Mouse (Mus musculus) neural tube, embryonic 11.5 days (tissue): ENCODE measurements around the gene Treml4. TPM values are rescaled to one million over a fixed set of nuclear protein-coding genes. Genes with fewer than 3 reads are reported as not detected.
A peak's percentile ranks its signal among the peaks of the same experiment; 100 is the strongest.
"Not testable (repeated sequence)": the region's sequence is repeated elsewhere in the genome, so short reads cannot be mapped to it uniquely, and the experiment has no call there.

Source experiments
- ATAC-seq: fragments of 200-750 bp; cut with Nextera tagmentation; 2 replicates; pipeline ENCODE4 v1.8.0; 2017; ENCODE audit warnings: moderate number of reproducible peaks, mild to moderate bottlenecking, moderate TSS enrichment, moderate library complexity; ENCODE audit not compliant: insufficient read depth, low FRiP score, low TSS enrichment
- DNase-seq: peaks from one replicate; pipeline ENCODE4 v3.0.0-alpha.2; 2015; ENCODE audit warnings: low spot score
- H3K27ac ChIP-seq: fragments of 300-500 bp; sonication (generic); 2 replicates; pipeline ENCODE4 v1.5.1; 2014; ENCODE audit warnings: low read depth, mild to moderate bottlenecking, low read length
- H3K27me3 ChIP-seq: fragments of 300-500 bp; sonication (generic); 2 replicates; pipeline ENCODE4 v1.6.1; 2014; ENCODE audit warnings: mild to moderate bottlenecking, low read length, mixed read lengths; ENCODE audit not compliant: control insufficient read depth, insufficient read depth
- H3K36me3 ChIP-seq: fragments of 300-500 bp; sonication (generic); 2 replicates; pipeline ENCODE4 v1.6.1; 2014; ENCODE audit warnings: mild to moderate bottlenecking, low read length, moderate library complexity, mixed read lengths; ENCODE audit not compliant: control insufficient read depth, insufficient read depth
- H3K4me1 ChIP-seq: fragments of 300-500 bp; sonication (generic); 2 replicates; pipeline ENCODE4 v1.6.1; 2014; ENCODE audit warnings: low read length, mixed read lengths; ENCODE audit not compliant: control insufficient read depth, insufficient read depth
- H3K4me2 ChIP-seq: fragments of 300-500 bp; sonication (generic); 2 replicates; pipeline ENCODE4 v1.6.1; 2014; ENCODE audit warnings: low read depth, mild to moderate bottlenecking, moderate library complexity
- H3K4me3 ChIP-seq: fragments of 300-500 bp; sonication (generic); 2 replicates; pipeline ENCODE4 v1.5.1; 2014; ENCODE audit warnings: low read depth, low read length
- H3K9ac ChIP-seq: fragments of 300-500 bp; sonication (generic); 2 replicates; pipeline ENCODE4 v1.6.1; 2014; ENCODE audit warnings: mild to moderate bottlenecking, low read length
- H3K9me3 ChIP-seq: fragments of 300-500 bp; sonication (generic); 2 replicates; pipeline ENCODE4 v1.6.1; 2016; ENCODE audit warnings: low read length; ENCODE audit not compliant: control insufficient read depth
- WGBS: fragments of 180-500 bp; shearing (Covaris S2); extraction: QIAGEN DNeasy Blood & Tissue Kit; methylation state at CpG from one replicate; pipeline ENCODE4 v1.1.7; 2014; 5-methylcytosine and 5-hydroxymethylcytosine counted together
- polyA plus RNA-seq: library from polyadenylated mRNA; unstranded; fragments of >200 nt; fragmentation: Nextera tagmentation; extraction: Ambion mirVana; gene quantifications from 2 replicates; pipeline ENCODE4 v1.2.1, GENCODE M21; 2014

The Treml4 gene
- polyA plus RNA-seq, 1 experiment from 2014 or later = 0.25 TPM

GRCm38 (mm10) chr17:48300861-48301260 is 36.8 kb downstream of the Treml4 start:
- H3K27ac ChIP-seq = no peak overlapping the region
- ATAC-seq (no peak), DNase-seq (no peak)
- H3K9ac ChIP-seq = no peak overlapping the region
- no peaks in the 10 kb centered on the region for H3K36me3 ChIP-seq
- H3K27me3 ChIP-seq = no peaks in the 10 kb centered on the region
- H3K4me2 ChIP-seq = no peak overlapping the region
- 77% methylated on average over 9 of the region's 9 CpGs for WGBS
- no peaks in the 10 kb centered on the region for H3K9me3 ChIP-seq
- H3K4me1 ChIP-seq = no peaks in the 10 kb centered on the region
- H3K4me3 ChIP-seq = no peak overlapping the region

DNA sequence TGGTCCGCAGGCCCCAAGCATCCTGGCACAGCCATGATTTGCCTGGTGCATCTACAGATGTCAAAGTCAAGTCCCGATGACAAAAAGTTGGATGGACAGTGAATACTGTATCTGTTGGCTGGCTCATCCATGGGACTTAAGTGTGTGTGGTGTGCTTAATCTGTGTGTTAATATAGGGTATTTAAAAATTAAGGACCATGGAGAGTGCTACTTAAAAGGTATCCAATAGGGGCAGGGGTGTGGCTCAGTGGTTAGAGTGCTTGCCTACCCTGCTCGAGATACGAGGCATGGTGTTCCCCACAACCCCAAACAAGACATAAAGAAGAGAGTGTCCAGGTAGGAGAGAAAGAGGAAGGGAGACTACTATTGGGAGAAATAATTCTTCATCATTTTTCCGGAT is 37.7 kb downstream of the Treml4 start:
- no peak for DNase-seq
- 81% methylated on average over 5 of the region's 5 CpGs for WGBS
- no peak for ATAC-seq
- no peak overlapping the region for H3K4me2 ChIP-seq
- no peak overlapping the region for H3K9ac ChIP-seq
- H3K36me3 ChIP-seq = no peaks in the 10 kb centered on the region
- no peak overlapping the region for H3K27ac ChIP-seq
- H3K27me3 ChIP-seq = no peaks in the 10 kb centered on the region
- no peak overlapping the region for H3K4me3 ChIP-seq
- H3K4me1 ChIP-seq = no peaks in the 10 kb centered on the region
- no peaks in the 10 kb centered on the region for H3K9me3 ChIP-seq

DNA sequence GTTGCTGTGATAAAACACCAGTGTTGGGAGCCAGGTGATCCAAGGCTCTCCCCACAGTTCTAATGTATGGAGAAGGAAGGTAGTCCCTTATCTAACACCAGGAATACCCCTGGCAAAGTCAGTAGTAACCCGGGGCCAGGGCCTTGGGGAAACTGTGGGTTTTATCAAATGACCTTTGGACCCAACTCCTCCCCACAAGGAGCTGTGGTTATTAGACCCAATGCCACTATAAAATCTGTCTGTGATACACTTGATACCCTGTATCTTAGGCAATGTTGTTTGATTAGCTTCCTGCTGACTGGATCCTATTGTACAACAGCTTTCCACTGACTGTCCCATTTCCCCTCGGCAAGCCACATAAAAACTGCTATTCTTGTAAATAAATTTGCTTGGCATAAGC is 48.0 kb downstream of the Treml4 start:
- H3K9ac ChIP-seq = no peak overlapping the region
- H3K27me3 ChIP-seq = no peaks in the 10 kb centered on the region
- H3K36me3 ChIP-seq = no peaks in the 10 kb centered on the region
- H3K4me2 ChIP-seq = no peak overlapping the region
- ATAC-seq (no peak), DNase-seq (no peak)
- no peaks in the 10 kb centered on the region for H3K9me3 ChIP-seq
- H3K4me3 ChIP-seq = no peak overlapping the region
- H3K27ac ChIP-seq = no peak overlapping the region
- H3K4me1 ChIP-seq = no peaks in the 10 kb centered on the region
- 85% methylated on average over 2 of the region's 2 CpGs for WGBS

DNA sequence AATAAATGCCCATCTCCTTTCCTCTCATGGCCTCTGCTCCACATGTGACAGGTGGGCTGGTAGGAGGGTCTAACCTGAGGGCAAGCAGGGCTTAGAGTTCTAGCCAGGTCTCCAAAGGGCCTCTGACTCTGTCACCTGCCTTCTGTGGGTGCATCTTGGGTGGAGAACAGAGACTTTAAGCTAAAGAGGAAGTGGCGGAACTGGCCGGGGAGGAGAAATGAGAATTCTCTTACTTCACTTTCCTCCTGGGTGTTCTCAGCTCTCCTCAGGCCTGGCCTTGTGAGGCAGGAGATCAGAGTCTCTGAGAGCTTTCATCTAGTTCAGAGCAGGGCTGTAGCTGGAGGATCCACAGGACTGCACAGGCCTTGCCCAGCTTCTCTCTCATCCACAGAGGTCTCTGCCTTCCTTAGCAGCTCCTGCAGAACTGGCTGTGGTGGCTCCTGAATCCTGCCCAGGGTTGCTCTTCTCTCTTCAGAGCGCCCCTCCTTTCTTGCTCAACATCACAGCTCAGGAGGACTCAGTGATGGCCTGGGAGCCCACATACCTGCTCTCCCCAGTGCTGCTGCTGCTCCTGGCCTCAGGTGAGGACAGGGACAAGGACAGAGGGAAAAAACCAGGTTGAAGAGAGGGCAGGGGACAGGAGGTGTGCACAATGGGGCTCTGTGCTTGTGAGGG is 51.9 kb downstream of the Treml4 start, which contains the start of gene B430306N03Rik:
Gene B430306N03Rik, plus strand, starts transcription at position 237 of the 675 bp plus-strand sequence.
- not testable (repeated sequence) for H3K4me2 ChIP-seq, H3K9me3 ChIP-seq, ATAC-seq, H3K4me3 ChIP-seq, H3K27me3 ChIP-seq, H3K9ac ChIP-seq, H3K36me3 ChIP-seq, H3K27ac ChIP-seq, H3K4me1 ChIP-seq, DNase-seq
- 78% methylated on average over 3 of the region's 3 CpGs for WGBS

GRCm38 (mm10) chr17:48318686-48319085 is 54.6 kb downstream of the Treml4 start:
- no peaks in the 10 kb centered on the region for H3K36me3 ChIP-seq
- H3K9ac ChIP-seq = no peak overlapping the region
- no peak overlapping the region for H3K4me3 ChIP-seq
- ATAC-seq (no peak), DNase-seq (no peak)
- no peaks in the 10 kb centered on the region for H3K27me3 ChIP-seq
- no peaks in the 10 kb centered on the region for H3K9me3 ChIP-seq
- WGBS = 91% methylated on average over 1 of the region's 1 CpGs
- no peak overlapping the region for H3K27ac ChIP-seq
- H3K4me1 ChIP-seq = no peaks in the 10 kb centered on the region
- no peak overlapping the region for H3K4me2 ChIP-seq

DNA sequence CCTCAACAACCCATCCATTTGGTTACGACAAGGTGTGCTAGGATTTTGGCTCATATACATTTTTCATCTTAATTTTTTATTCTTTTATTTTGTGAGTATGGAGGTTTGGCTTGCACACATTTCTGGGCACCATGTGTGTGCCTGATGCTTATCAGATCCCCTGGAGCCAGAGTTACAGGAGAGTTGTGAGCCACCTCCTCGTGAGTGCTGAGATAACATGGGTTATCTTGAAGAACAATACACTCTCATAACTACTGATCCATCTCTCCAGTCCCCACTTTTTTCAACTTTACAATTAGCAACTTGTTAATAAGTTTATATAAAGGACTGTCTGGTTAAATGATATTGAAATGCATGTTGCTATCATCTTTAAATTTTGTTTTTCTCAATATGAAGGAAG is 57.2 kb downstream of the Treml4 start:
- Histone ChIP-seq H3K9ac (no peak overlapping the region), H3K27ac (no peak overlapping the region), H3K4me3 (no peak overlapping the region), H3K9me3 (no peaks in the 10 kb centered on the region), H3K27me3 (no peaks in the 10 kb centered on the region), H3K4me1 (no peaks in the 10 kb centered on the region), H3K4me2 (no peak overlapping the region), H3K36me3 (no peaks in the 10 kb centered on the region)
- ATAC-seq = no peak
- DNase-seq = no peak
- 79% methylated on average over 2 of the region's 2 CpGs for WGBS

DNA sequence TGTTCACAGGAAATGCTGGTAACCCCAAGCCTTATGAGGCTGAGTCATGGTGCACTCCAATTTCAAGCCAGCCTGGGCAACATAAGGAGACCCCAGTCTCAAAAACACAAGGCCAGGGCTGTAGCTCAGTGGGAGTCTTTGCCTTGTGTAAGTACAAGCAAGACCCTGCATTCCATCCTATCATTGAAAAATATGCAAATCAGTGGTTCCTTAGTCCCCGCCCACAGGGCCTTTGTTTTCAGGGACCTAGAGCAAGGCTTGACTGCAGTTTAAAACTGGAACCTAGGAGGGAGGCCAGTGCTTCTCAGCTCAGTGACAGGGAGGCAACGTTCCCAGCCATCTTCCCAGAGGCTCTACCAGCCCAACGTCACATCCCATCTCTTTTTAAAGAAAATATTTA is 59.1 kb downstream of the Treml4 start:
- peak; percentile 16 for DNase-seq

GRCm38 (mm10) chr17:48324258-48324657 is 60.2 kb downstream of the Treml4 start:
- no peaks in the 10 kb centered on the region for H3K9me3 ChIP-seq
- H3K27me3 ChIP-seq = no peaks in the 10 kb centered on the region
- no peak overlapping the region for H3K9ac ChIP-seq
- WGBS = 93% methylated on average over 5 of the region's 5 CpGs
- no peak overlapping the region for H3K27ac ChIP-seq
- H3K4me2 ChIP-seq = no peak overlapping the region
- ATAC-seq (no peak), DNase-seq (no peak)
- H3K4me1 ChIP-seq = no peaks in the 10 kb centered on the region
- H3K36me3 ChIP-seq = no peaks in the 10 kb centered on the region
- H3K4me3 ChIP-seq = no peak overlapping the region

More for the DNA sequence above, 59.1 kb downstream of the Treml4 start:
- H3K36me3 ChIP-seq = no peaks in the 10 kb centered on the region
- H3K9ac ChIP-seq = no peak overlapping the region
- no peak for ATAC-seq
- 78% methylated on average over 3 of the region's 3 CpGs for WGBS
- no peak overlapping the region for H3K4me2 ChIP-seq
- H3K4me3 ChIP-seq = no peak overlapping the region
- no peaks in the 10 kb centered on the region for H3K27me3 ChIP-seq
- H3K4me1 ChIP-seq = no peaks in the 10 kb centered on the region
- H3K27ac ChIP-seq = no peak overlapping the region
- no peaks in the 10 kb centered on the region for H3K9me3 ChIP-seq
